Mouse (Mus musculus): ENCODE measurements around the gene Ppl. TPM values are rescaled to one million over a fixed set of nuclear protein-coding genes. Genes with fewer than 3 reads are reported as not detected.

Ppl gene
- polyA plus RNA-seq, 1 experiment: 0.16 TPM

- TF ChIP-seq CTCF (IDR thresholded peaks at IDR 0.05; ENCODE audit: control insufficient read depth, insufficient read depth, insufficient replicate concordance, low read depth, low read length) (no peak), POLR2A (IDR thresholded peaks at IDR 0.05; ENCODE audit: control insufficient read depth, low read depth, low read length) (no peak)
- Histone ChIP-seq H3K36me3 (ENCODE audit: control insufficient read depth, insufficient read depth, low read length) (peaks cover 2% of the 10 kb centered on the region; the same call in 1 of the 2 replicates), H3K4me1 (ENCODE audit: control insufficient read depth, insufficient read depth, low read length) (no peaks in the 10 kb centered on the region), H3K4me3 (ENCODE audit: control insufficient read depth, low read depth, low read length) (no peak overlapping the region), H3K27me3 (ENCODE audit: control insufficient read depth, insufficient read depth, low read length) (no peaks in the 10 kb centered on the region), H3K27ac (ENCODE audit: control insufficient read depth, insufficient read depth, low read depth, low read length) (no peak overlapping the region)
Observed at GRCm38 (mm10) chr16:5063472-5063871, 68.7 kb downstream of the Ppl start.

GRCm38 (mm10) chr16:5058114-5058513, 74.1 kb downstream of the Ppl start:
- Histone ChIP-seq H3K27ac (ENCODE audit: control insufficient read depth, insufficient read depth, low read depth, low read length) (no peak overlapping the region), H3K27me3 (ENCODE audit: control insufficient read depth, insufficient read depth, low read length) (no peaks in the 10 kb centered on the region), H3K4me3 (ENCODE audit: control insufficient read depth, low read depth, low read length) (no peak overlapping the region), H3K36me3 (ENCODE audit: control insufficient read depth, insufficient read depth, low read length) (no peaks in the 10 kb centered on the region; the same call in 1 of the 2 replicates), H3K4me1 (ENCODE audit: control insufficient read depth, insufficient read depth, low read length) (no peaks in the 10 kb centered on the region)
- TF ChIP-seq CTCF (IDR thresholded peaks at IDR 0.05; ENCODE audit: control insufficient read depth, insufficient read depth, insufficient replicate concordance, low read depth, low read length): no peak
- no peak for TF ChIP-seq POLR2A (IDR thresholded peaks at IDR 0.05; ENCODE audit: control insufficient read depth, low read depth, low read length)

- Histone ChIP-seq H3K36me3 (ENCODE audit: control insufficient read depth, insufficient read depth, low read length) (peaks cover 1% of the 10 kb centered on the region; the same call in 1 of the 2 replicates), H3K4me1 (ENCODE audit: control insufficient read depth, insufficient read depth, low read length) (peaks cover 4% of the 10 kb centered on the region), H3K27me3 (ENCODE audit: control insufficient read depth, insufficient read depth, low read length) (no peaks in the 10 kb centered on the region), H3K4me3 (ENCODE audit: control insufficient read depth, low read depth, low read length) (peak overlapping the region; percentile 89), H3K27ac (ENCODE audit: control insufficient read depth, insufficient read depth, low read depth, low read length) (peak overlapping the region; percentile 95)
- TF ChIP-seq POLR2A (IDR thresholded peaks at IDR 0.05; ENCODE audit: control insufficient read depth, low read depth, low read length) (no peak; the same call in 1 of the 2 replicates), CTCF (IDR thresholded peaks at IDR 0.05; ENCODE audit: control insufficient read depth, insufficient read depth, insufficient replicate concordance, low read depth, low read length) (no peak)
Observed at GRCm38 (mm10) chr16:5050251-5051110, 81.7 kb downstream of the Ppl start.

- TF ChIP-seq POLR2A (IDR thresholded peaks at IDR 0.05; ENCODE audit: control insufficient read depth, low read depth, low read length): peak; percentile 98
- TF ChIP-seq CTCF (IDR thresholded peaks at IDR 0.05; ENCODE audit: control insufficient read depth, insufficient read depth, insufficient replicate concordance, low read depth, low read length): no peak
- peak within 1 kb of the TSS; percentile 95 for H3K27ac ChIP-seq (ENCODE audit: control insufficient read depth, insufficient read depth, low read depth, low read length)
- H3K27me3 ChIP-seq (ENCODE audit: control insufficient read depth, insufficient read depth, low read length): no peaks in the 10 kb centered on the region
- peaks cover 4% of the 10 kb centered on the region for H3K4me1 ChIP-seq (ENCODE audit: control insufficient read depth, insufficient read depth, low read length)
- H3K36me3 ChIP-seq (ENCODE audit: control insufficient read depth, insufficient read depth, low read length): peaks cover 1% of the 10 kb centered on the region; the same call in 1 of the 2 replicates
- H3K4me3 ChIP-seq (ENCODE audit: control insufficient read depth, low read depth, low read length): peak within 1 kb of the TSS; percentile 89
Observed at GRCm38 (mm10) chr16:5049774-5050234, 82.4 kb downstream of the Ppl start, which contains the start of the genes Glyr1 and Ubn1. TSS of gene Glyr1 (minus strand) at chr16:5049863. TSS of gene Ubn1 (plus strand) at chr16:5050057.

GRCm38 (mm10) chr16:5049182-5049773, 82.9 kb downstream of the Ppl start:
- Histone ChIP-seq H3K36me3 (ENCODE audit: control insufficient read depth, insufficient read depth, low read length) (peaks cover 1% of the 10 kb centered on the region; the same call in 1 of the 2 replicates), H3K27ac (ENCODE audit: control insufficient read depth, insufficient read depth, low read depth, low read length) (peak overlapping the region; percentile 92)

GRCm38 (mm10) chr16:5045322-5045721, 86.9 kb downstream of the Ppl start:
- Histone ChIP-seq H3K36me3 (ENCODE audit: control insufficient read depth, insufficient read depth, low read length) (peaks cover 3% of the 10 kb centered on the region; the same call in 1 of the 2 replicates), H3K4me3 (ENCODE audit: control insufficient read depth, low read depth, low read length) (no peak overlapping the region), H3K4me1 (ENCODE audit: control insufficient read depth, insufficient read depth, low read length) (peaks cover 2% of the 10 kb centered on the region; the same call in 1 of the 2 replicates), H3K27ac (ENCODE audit: control insufficient read depth, insufficient read depth, low read depth, low read length) (no peak overlapping the region), H3K27me3 (ENCODE audit: control insufficient read depth, insufficient read depth, low read length) (no peaks in the 10 kb centered on the region)
- TF ChIP-seq POLR2A (IDR thresholded peaks at IDR 0.05; ENCODE audit: control insufficient read depth, low read depth, low read length) (no peak), CTCF (IDR thresholded peaks at IDR 0.05; ENCODE audit: control insufficient read depth, insufficient read depth, insufficient replicate concordance, low read depth, low read length) (no peak)

More at GRCm38 (mm10) chr16:5049182-5049773, 82.9 kb downstream of the Ppl start:
- Histone ChIP-seq H3K4me3 (ENCODE audit: control insufficient read depth, low read depth, low read length) (peak overlapping the region; percentile 89), H3K27me3 (ENCODE audit: control insufficient read depth, insufficient read depth, low read length) (no peaks in the 10 kb centered on the region), H3K4me1 (ENCODE audit: control insufficient read depth, insufficient read depth, low read length) (peaks cover 4% of the 10 kb centered on the region)
- TF ChIP-seq CTCF (IDR thresholded peaks at IDR 0.05; ENCODE audit: control insufficient read depth, insufficient read depth, insufficient replicate concordance, low read depth, low read length) (no peak), POLR2A (IDR thresholded peaks at IDR 0.05; ENCODE audit: control insufficient read depth, low read depth, low read length) (no peak)
